Mouse (Mus musculus): ENCODE results near the gene Scaf4. TPM values are rescaled to one million over a fixed set of nuclear protein-coding genes. Genes with fewer than 3 reads are reported as not detected.
A peak's percentile ranks its signal among the peaks of the same experiment; 100 is the strongest.

Scaf4 gene
- total RNA-seq, 1 experiment = 36.0 TPM

DNA sequence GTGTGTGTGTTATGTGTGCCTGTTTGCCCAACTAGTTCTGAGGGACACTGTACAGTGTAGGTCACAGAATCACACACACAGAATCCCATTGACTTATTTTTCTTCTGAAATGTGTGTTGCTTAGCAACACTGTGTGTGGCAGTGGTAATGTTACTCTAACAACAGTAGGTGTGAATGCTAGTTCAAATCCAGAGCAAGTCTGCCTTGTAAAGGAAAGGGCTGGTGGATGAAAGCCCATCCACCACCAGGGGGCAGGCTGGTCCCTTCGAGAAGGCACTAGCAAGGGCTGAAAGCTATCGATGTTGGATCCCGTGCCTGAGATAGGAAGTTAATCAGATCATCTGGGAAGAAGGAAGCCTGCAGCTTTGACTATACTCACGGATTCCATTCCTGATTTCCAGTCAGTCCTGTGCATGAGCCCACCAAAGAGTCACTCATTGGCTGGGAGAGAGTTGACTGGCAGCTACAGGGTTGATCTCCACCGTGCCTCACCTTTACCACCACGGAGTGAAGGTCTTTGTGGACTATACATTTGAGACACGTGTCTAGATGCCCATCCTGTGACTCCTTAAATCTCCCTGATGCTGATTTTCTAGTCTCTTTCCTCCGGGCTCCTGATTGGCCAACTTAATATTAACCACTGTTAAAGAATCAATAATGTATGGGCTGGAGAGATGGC lies 38.7 kb upstream of the Scaf4 start:
- in situ Hi-C loops (cut with MboI; ENCODE audit: low sequenced_read_pairs in 2 of 2, unreplicated experiment in 2 of 2) = no loop called here
- TF ChIP-seq ZC3H11A (IDR thresholded peaks at IDR 0.05; ENCODE audit: borderline replicate concordance, low read depth, low read length) = peak; percentile 74; the same call in 1 of the 2 replicates
- TF ChIP-seq HCFC1 (IDR thresholded peaks at IDR 0.05; ENCODE audit: borderline replicate concordance, insufficient read depth, low read length) = no peak
- TF ChIP-seq ZNF384 (IDR thresholded peaks at IDR 0.05; ENCODE audit: low read depth, low read length) = no peak
- H3K4me3 ChIP-seq (ENCODE audit: insufficient read depth in 1 of 2, low read depth in 1 of 2, low read length in 2 of 2, poor library complexity in 1 of 2, severe bottlenecking in 1 of 2) = no peak overlapping the region

DNA sequence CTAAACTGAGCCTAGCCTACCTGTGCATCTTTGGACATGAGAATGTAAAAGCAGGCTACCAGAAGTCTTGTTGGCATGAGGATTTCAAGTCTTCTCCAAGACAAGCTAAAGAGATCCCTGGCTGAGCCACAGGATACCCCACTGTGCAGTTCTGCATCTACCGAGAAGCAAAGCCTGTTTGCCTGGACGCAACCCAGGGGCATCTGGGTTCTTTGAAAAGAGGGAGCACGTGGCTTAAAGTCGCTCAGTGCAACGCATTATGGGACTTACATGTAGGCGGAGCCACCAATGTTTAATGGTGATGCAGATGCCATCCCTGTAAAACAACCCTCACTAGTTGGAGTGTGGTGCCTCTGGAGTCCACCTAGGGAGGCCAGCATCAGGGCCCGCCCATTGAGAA lies 35.0 kb upstream of the Scaf4 start:
- DNase-seq (ENCODE audit: low read depth, low spot score) = no peak
- TF ChIP-seq CHD2 (IDR thresholded peaks at IDR 0.05; ENCODE audit: low read depth, low read length) = no peak
- Histone ChIP-seq H3K9me3 (ENCODE audit: control insufficient read depth, insufficient read depth, low read depth, low read length) (no peaks in the 10 kb centered on the region), H3K4me3 (ENCODE audit: insufficient read depth in 1 of 2, low read depth in 1 of 2, low read length in 2 of 2, poor library complexity in 1 of 2, severe bottlenecking in 1 of 2) (no peak overlapping the region), H3K36me3 (ENCODE audit: control insufficient read depth, insufficient read depth, low read length, poor library complexity, severe bottlenecking) (no peaks in the 10 kb centered on the region), H3K9ac (ENCODE audit: insufficient read depth, low read depth, low read length, poor library complexity, severe bottlenecking) (no peak overlapping the region), H3K4me1 (ENCODE audit: control insufficient read depth in 2 of 2, insufficient read depth in 2 of 2, low read length in 2 of 2, poor library complexity in 1 of 2) (peaks cover 2 to 9% of the 10 kb centered on the region in 2 experiments; a peak in 3 of 4 replicates), H3K27ac (ENCODE audit: insufficient read depth, low read depth, low read length, poor library complexity, severe bottlenecking) (no peak overlapping the region)
- in situ Hi-C loops (cut with MboI; ENCODE audit: low sequenced_read_pairs in 2 of 2, unreplicated experiment in 2 of 2) = no loop called here

More for the DNA sequence above, 38.7 kb upstream of the Scaf4 start:
- Histone ChIP-seq H3K9ac (ENCODE audit: insufficient read depth, low read depth, low read length, poor library complexity, severe bottlenecking) (no peak overlapping the region), H3K4me1 (ENCODE audit: control insufficient read depth in 2 of 2, insufficient read depth in 2 of 2, low read length in 2 of 2, poor library complexity in 1 of 2) (peaks cover 2% of the 10 kb centered on the region in 2 experiments; a peak in 2 of 4 replicates), H3K36me3 (ENCODE audit: control insufficient read depth, insufficient read depth, low read length, poor library complexity, severe bottlenecking) (no peaks in the 10 kb centered on the region), H3K27ac (ENCODE audit: insufficient read depth, low read depth, low read length, poor library complexity, severe bottlenecking) (no peak overlapping the region), H3K9me3 (ENCODE audit: control insufficient read depth, insufficient read depth, low read depth, low read length) (no peaks in the 10 kb centered on the region)
- peak; percentile 87 for DNase-seq (ENCODE audit: low read depth, low spot score)

DNA sequence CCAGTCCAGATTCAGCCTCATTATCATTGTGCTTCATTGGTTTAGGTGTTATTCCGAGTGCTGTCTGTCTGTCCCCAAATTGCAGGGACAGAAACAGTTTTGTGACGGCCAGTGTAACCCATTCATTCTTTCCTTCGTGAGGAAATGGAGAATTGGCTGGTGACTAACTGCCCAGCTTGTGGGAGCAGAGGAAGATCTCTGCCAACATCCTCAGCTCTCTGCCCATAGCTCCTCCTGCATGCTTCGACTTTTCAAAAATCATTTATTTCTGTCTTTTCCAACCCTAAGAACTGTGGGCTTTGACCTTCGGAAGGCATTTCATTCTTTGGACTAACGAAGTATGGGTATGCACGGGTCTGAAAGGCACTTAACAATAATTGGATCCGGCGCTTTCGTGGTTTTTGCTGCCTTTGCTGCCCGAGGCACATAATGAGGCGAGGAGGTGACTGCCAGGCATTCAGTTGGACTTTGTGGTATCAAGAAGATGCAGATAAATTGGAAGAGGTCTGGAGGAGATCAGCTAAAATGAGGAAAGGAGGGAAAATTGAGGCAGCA lies 34.1 kb upstream of the Scaf4 start:
- Histone ChIP-seq H3K36me3 (ENCODE audit: control insufficient read depth, insufficient read depth, low read length, poor library complexity, severe bottlenecking) (no peaks in the 10 kb centered on the region), H3K4me1 (ENCODE audit: control insufficient read depth in 2 of 2, insufficient read depth in 2 of 2, low read length in 2 of 2, poor library complexity in 1 of 2) (peaks cover 2 to 9% of the 10 kb centered on the region in 2 experiments), H3K4me3 (ENCODE audit: insufficient read depth in 1 of 2, low read depth in 1 of 2, low read length in 2 of 2, poor library complexity in 1 of 2, severe bottlenecking in 1 of 2) (no peak overlapping the region), H3K27ac (ENCODE audit: insufficient read depth, low read depth, low read length, poor library complexity, severe bottlenecking) (no peak overlapping the region), H3K9ac (ENCODE audit: insufficient read depth, low read depth, low read length, poor library complexity, severe bottlenecking) (no peak overlapping the region), H3K9me3 (ENCODE audit: control insufficient read depth, insufficient read depth, low read depth, low read length) (no peaks in the 10 kb centered on the region)
- TF ChIP-seq CHD2 (IDR thresholded peaks at IDR 0.05; ENCODE audit: low read depth, low read length) (no peak), HCFC1 (IDR thresholded peaks at IDR 0.05; ENCODE audit: borderline replicate concordance, insufficient read depth, low read length) (no peak), ZC3H11A (IDR thresholded peaks at IDR 0.05; ENCODE audit: borderline replicate concordance, low read depth, low read length) (no peak), MAFK (IDR thresholded peaks at IDR 0.05; ENCODE audit: insufficient read depth, low read depth, low read length) (no peak), ZNF384 (IDR thresholded peaks at IDR 0.05; ENCODE audit: low read depth, low read length) (no peak)
- no peak for DNase-seq (ENCODE audit: low read depth, low spot score)
- in situ Hi-C loops (cut with MboI; ENCODE audit: low sequenced_read_pairs in 2 of 2, unreplicated experiment in 2 of 2) = no loop called here

DNA sequence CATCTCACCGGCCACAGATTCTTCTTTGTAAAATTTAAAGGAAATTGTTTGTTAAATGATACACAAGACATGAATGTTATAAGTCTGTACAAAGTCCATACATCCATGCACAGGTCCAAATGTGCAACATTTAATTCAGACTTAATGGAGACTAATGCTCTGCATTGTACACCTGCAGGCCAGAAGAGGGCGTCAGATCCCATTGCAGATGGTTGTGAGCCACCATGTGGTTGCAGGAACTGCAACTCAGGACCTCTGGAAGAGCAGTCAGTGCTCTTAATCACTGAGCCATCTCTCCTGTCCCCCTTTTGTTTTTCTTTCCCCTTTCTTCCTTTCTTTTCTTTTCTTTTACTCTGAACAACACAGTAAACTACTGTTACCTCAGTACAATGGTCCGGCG lies 33.5 kb upstream of the Scaf4 start:
- H3K9me3 ChIP-seq (ENCODE audit: control insufficient read depth, insufficient read depth, low read depth, low read length) = no peaks in the 10 kb centered on the region
- DNase-seq (ENCODE audit: low read depth, low spot score) = no peak
- H3K4me1 ChIP-seq (ENCODE audit: control insufficient read depth in 2 of 2, insufficient read depth in 2 of 2, low read length in 2 of 2, poor library complexity in 1 of 2) = peaks cover 2 to 9% of the 10 kb centered on the region in 2 experiments
- H3K36me3 ChIP-seq (ENCODE audit: control insufficient read depth, insufficient read depth, low read length, poor library complexity, severe bottlenecking) = no peaks in the 10 kb centered on the region
- no peak for TF ChIP-seq CHD2 (IDR thresholded peaks at IDR 0.05; ENCODE audit: low read depth, low read length)
- TF ChIP-seq ZNF384 (IDR thresholded peaks at IDR 0.05; ENCODE audit: low read depth, low read length) = no peak
- no peak for TF ChIP-seq HCFC1 (IDR thresholded peaks at IDR 0.05; ENCODE audit: borderline replicate concordance, insufficient read depth, low read length)
- TF ChIP-seq MAFK (IDR thresholded peaks at IDR 0.05; ENCODE audit: insufficient read depth, low read depth, low read length) = no peak
- no peak for TF ChIP-seq ZC3H11A (IDR thresholded peaks at IDR 0.05; ENCODE audit: borderline replicate concordance, low read depth, low read length)
- no peak overlapping the region for H3K9ac ChIP-seq (ENCODE audit: insufficient read depth, low read depth, low read length, poor library complexity, severe bottlenecking)
- H3K4me3 ChIP-seq (ENCODE audit: insufficient read depth in 1 of 2, low read depth in 1 of 2, low read length in 2 of 2, poor library complexity in 1 of 2, severe bottlenecking in 1 of 2) = no peak overlapping the region
- no peak overlapping the region for H3K27ac ChIP-seq (ENCODE audit: insufficient read depth, low read depth, low read length, poor library complexity, severe bottlenecking)
- in situ Hi-C loops (cut with MboI; ENCODE audit: low sequenced_read_pairs in 2 of 2, unreplicated experiment in 2 of 2) = no loop called here

DNA sequence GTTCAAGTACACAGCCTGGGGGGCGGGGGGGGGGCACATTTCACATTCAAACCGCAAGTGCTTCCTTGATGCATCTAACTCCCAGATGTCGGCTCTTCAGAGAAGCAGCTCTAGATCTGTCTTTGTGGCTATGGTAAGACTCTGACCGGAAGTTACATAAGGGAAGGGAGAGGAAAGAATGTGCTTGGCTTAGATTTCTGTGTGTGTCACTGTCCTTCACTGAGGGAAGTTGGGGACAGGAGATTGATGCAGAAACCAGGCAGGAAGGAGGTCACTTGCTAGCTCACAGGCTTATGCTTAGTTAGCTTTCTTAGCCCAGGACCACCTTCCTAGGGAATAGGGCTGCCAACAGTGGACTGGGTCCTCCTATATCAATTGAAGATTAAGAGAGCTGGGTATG lies 31.6 kb upstream of the Scaf4 start:
- H3K27ac ChIP-seq (ENCODE audit: insufficient read depth, low read depth, low read length, poor library complexity, severe bottlenecking) = no peak overlapping the region
- H3K4me3 ChIP-seq (ENCODE audit: insufficient read depth in 1 of 2, low read depth in 1 of 2, low read length in 2 of 2, poor library complexity in 1 of 2, severe bottlenecking in 1 of 2) = no peak overlapping the region
- peaks cover 3 to 12% of the 10 kb centered on the region in 2 experiments for H3K4me1 ChIP-seq (ENCODE audit: control insufficient read depth in 2 of 2, insufficient read depth in 2 of 2, low read length in 2 of 2, poor library complexity in 1 of 2)
- in situ Hi-C loops (cut with MboI; ENCODE audit: low sequenced_read_pairs in 2 of 2, unreplicated experiment in 2 of 2) = no loop called here
- DNase-seq (ENCODE audit: low read depth, low spot score) = no peak
- TF ChIP-seq ZC3H11A (IDR thresholded peaks at IDR 0.05; ENCODE audit: borderline replicate concordance, low read depth, low read length) = no peak
- no peak for TF ChIP-seq CHD2 (IDR thresholded peaks at IDR 0.05; ENCODE audit: low read depth, low read length)
- TF ChIP-seq HCFC1 (IDR thresholded peaks at IDR 0.05; ENCODE audit: borderline replicate concordance, insufficient read depth, low read length) = no peak
- no peak for TF ChIP-seq ZNF384 (IDR thresholded peaks at IDR 0.05; ENCODE audit: low read depth, low read length)
- no peak for TF ChIP-seq MAFK (IDR thresholded peaks at IDR 0.05; ENCODE audit: insufficient read depth, low read depth, low read length)
- no peaks in the 10 kb centered on the region for H3K36me3 ChIP-seq (ENCODE audit: control insufficient read depth, insufficient read depth, low read length, poor library complexity, severe bottlenecking)
- no peaks in the 10 kb centered on the region for H3K9me3 ChIP-seq (ENCODE audit: control insufficient read depth, insufficient read depth, low read depth, low read length)
- H3K9ac ChIP-seq (ENCODE audit: insufficient read depth, low read depth, low read length, poor library complexity, severe bottlenecking) = no peak overlapping the region

Measured in ES-E14 (cell line).